Mouse (Mus musculus): ENCODE data around the gene Dnajc2.
"Not testable (repeated sequence)": the region's sequence is repeated elsewhere in the genome, so short reads cannot be mapped to it uniquely, and the experiment has no call there.

Dnajc2 gene

DNA sequence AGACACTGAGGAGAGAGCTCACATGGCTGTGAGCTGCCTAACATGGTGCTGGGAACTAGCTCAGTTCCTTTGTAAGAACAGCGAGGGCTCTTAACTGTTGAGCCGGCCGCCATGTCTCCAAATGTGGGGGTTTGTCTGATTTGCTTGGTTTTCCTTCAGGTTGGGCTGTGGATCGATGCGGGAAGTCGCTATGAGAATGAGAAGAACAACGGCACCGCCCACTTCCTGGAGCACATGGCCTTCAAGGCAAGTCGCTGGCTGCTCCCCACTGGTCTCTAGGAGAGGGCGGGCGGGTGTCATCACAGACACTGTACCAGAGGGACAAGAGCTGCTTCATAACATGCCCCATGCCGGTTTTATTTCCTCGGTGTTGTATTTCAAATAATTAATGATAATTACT, 45.2 kb downstream of the Dnajc2 start:
- no peak for DNase-seq

DNA sequence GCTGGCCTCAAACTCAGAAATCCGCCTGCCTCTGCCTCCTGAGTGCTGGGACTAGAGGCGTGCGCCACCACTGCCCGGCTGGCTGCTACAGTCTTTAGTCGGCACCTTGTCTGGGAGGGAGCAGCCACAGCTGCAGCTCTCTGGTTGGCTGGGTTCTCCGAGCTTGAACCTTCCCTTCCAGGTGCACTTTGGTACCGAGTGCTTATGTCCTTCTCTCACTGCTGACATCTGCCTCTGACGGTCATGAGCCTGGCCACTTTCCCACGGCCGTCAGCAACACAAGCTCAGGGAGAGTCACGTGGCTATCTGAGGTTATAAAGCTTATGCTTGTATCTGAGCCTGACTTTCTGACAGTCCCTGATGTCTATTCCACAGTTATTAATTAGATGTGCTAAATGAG, 45.9 kb downstream of the Dnajc2 start:
- no peak for DNase-seq

GRCm38 (mm10) chr5:21737620-21738019, 47.4 kb downstream of the Dnajc2 start:
- no peak for DNase-seq

DNA sequence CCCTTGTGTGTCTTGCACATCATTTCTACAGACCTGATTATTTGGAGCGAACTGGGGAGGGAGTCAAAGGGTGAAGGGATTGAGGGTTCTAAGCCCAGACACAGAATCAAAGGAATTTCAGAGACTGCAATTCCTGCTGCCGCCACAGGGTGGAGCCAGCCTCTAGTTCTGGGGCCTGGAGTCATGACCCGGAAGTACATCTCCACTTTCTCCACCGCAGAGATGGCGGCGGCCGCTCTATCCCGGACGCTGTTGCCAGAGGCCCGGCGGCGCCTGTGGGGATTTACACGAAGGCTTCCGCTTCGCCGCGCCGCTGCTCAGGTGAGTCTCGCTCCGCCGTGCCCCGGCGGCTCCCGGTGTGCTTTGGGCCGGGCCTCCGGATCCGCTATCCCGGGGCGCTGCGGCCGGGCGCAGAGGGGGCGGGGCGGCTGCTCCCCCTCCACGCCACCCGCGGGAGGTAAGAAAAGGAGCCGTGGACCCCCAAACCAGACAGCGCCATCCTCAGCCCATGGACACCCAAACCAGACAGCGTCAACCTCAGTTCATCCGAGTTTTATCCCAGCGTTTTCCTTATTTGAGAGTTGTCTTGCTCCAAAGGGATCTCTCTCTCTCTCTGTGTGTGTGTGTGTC, 48.0 kb downstream of the Dnajc2 start, which contains the start of gene Pmpcb:
Gene Pmpcb (plus strand): TSS at position 186 of the 630 bp plus-strand sequence.
- DNase-seq, result peak; percentile 89

DNA sequence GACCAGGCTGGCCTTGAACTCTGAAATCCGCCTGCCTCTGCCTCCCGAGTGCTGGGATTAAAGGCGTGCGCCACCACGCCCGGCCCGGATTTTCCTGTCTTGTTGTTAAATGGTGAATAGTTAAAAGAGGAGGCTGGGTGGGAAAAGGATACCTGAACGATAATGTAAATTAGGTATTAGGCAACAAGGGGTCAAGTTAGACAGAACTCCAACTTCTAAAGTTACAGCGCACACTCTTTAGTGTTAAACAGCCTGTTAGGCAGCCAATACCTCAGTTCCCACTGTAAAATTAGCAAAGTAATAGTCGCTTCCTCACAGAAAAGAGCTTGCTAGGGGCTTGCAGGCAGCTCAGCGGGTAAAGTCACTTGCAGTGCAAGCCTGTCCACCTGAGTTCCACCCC, 49.0 kb downstream of the Dnajc2 start:
- DNase-seq, result no peak

GRCm38 (mm10) chr5:21735584-21735983, 49.5 kb downstream of the Dnajc2 start:
- DNase-seq, result peak; percentile 79

GRCm38 (mm10) chr5:21735100-21735499, 50.0 kb downstream of the Dnajc2 start:
- no peak for DNase-seq

DNA sequence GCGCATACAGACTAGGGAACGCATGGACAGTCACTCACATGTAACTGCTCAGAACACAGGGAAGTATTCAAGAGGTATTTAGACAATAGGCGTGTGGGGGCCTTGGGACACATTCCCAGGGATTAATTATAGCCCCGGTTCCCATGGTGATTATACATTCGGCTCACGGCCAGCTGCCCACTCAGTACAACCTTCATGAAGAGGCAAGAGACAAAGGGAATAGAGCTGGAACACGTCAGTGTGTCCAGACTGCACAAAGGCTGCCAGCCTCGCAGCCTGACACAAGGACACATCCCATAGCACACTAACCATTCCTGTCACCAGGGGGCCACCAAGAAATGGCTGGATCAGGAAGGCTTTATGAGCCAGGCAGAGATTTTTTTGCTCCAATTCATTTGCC, 52.1 kb downstream of the Dnajc2 start:
- no peak for DNase-seq

GRCm38 (mm10) chr5:21732177-21732911, 52.7 kb downstream of the Dnajc2 start:
- DNase-seq, result no peak

DNA sequence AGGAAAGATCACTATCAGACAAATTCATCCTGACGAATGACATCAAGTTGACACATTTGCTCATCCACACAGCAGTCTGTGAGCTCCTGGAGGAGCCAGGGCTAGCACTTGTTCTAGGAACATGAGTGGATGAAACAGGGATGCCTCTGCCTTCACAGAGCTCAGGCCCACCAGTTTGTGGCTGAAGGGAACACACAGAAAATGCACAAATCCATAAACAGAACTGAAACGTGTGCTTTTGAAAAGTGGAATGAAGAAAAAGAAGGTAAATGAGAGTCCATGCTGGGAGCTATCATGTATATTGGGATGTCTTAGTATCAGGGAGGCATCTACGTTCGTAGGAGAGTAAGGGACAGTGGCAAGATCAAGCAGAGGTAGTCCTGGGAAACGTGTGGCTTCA, 55.9 kb downstream of the Dnajc2 start:
- DNase-seq, result no peak

DNA sequence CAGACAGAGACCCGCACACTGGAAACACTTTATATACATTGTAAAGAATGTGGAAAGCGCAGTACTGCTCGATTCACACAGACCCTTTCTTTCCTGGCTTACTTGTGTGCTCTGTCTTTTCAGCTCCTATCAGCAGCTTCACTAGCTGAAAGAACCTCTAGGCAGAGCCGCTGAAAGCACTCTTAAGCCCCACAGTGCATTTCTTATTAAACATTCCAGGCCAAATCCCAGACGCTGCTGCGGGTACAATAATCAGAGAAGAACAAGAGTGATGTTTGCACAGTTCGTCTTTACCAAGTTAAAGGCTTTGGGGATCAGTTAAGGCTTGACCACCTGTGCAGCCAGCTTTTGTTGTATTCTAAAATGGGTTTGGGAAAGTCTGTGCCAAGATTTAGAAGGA, 60.2 kb downstream of the Dnajc2 start:
- DNase-seq, result no peak

GRCm38 (mm10) chr5:21724427-21724826, 60.6 kb downstream of the Dnajc2 start:
- DNase-seq, result no peak

GRCm38 (mm10) chr5:21719209-21719608, 65.8 kb downstream of the Dnajc2 start:
- no peak for DNase-seq

- no peak for DNase-seq
Measured at GRCm38 (mm10) chr5:21718546-21718945, 66.5 kb downstream of the Dnajc2 start.

- no peak for DNase-seq
Measured at GRCm38 (mm10) chr5:21717165-21717715, 67.8 kb downstream of the Dnajc2 start.

- DNase-seq, result no peak
Measured at GRCm38 (mm10) chr5:21714447-21714846, 70.6 kb downstream of the Dnajc2 start.

- no peak for DNase-seq
Measured at GRCm38 (mm10) chr5:21712127-21712715, 72.8 kb downstream of the Dnajc2 start.

DNA sequence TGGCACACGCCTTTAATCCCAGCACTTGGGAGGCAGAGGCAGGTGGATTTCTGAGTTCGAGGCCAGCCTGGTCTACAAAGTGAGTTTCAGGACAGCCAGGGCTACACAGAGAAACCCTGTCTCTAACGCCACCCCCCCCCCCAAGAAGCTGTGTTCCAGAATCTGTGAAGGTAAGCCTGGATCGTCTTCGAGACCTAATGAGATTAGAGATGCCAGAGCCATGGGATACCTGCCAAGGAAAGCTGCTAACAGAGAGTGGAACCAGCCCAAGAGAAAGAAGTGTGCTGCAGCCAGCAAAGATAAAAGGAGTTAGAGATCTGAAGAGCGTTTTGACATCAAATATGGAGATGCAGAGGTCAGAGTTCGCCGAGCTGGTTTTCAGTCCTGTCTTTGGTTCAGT, 77.0 kb downstream of the Dnajc2 start:
- not testable (repeated sequence) for DNase-seq

Measured in thymus, postnatal 25 days (tissue).